Mouse (Mus musculus) layer of hippocampus, adult 11-12 months (tissue): ENCODE measurements around the gene Abcd3.

ENCODE experiments used
- DNase-seq: peaks from one replicate; pipeline ENCODE4 v3.0.0; 2022; ENCODE audit warnings: low spot score

Abcd3 gene

DNA sequence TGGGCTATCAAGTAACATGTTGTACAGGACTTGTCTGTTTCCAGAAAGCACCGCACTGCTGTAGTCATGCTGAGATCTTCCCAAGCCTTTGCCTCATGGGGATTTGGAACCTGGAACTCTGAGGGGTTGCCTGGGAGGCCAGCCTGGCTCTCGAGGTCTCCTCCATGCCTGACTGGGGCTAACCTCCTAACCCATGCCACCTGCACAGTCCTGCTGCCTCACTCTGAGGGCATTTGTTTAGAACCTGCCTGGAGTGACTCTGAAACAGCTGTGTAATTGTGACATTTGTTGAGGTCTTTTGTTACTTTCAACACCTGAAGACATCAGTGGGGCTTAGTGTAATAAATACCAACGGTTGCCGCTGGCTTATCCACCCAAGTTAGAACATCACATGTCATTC, 102.9 kb downstream of the Abcd3 start:
- DNase-seq = no peak

GRCm38 (mm10) chr3:121710894-121711531, 104.1 kb downstream of the Abcd3 start:
- no peak for DNase-seq
